Mouse (Mus musculus): ENCODE data around the gene Synj2bp. TPM values are rescaled to one million over a fixed set of nuclear protein-coding genes. Genes with fewer than 3 reads are reported as not detected.
"Not testable (repeated sequence)": the region's sequence is repeated elsewhere in the genome, so short reads cannot be mapped to it uniquely, and the experiment has no call there.

The Synj2bp gene
- polyA plus RNA-seq (2014; fragmentation: Nextera tagmentation; extraction: Ambion mirVana): 32.9 and 35.5 TPM in 2 replicates

- Histone ChIP-seq H3K9me3 (ENCODE audit: control insufficient read depth, low read length) (no peaks in the 10 kb centered on the region), H3K27me3 (ENCODE audit: control insufficient read depth, insufficient read depth, low read length) (no peaks in the 10 kb centered on the region), H3K36me3 (ENCODE audit: control insufficient read depth, insufficient read depth, low read length) (no peaks in the 10 kb centered on the region), H3K27ac (replicated peaks; ENCODE audit: low read depth, low read length) (peak within 1 kb of the TSS; percentile 83), H3K4me3 (replicated peaks; ENCODE audit: low read depth, low read length) (peak within 1 kb of the TSS; percentile 84), H3K9ac (replicated peaks; ENCODE audit: low read length) (peak within 1 kb of the TSS; percentile 76), H3K4me2 (ENCODE audit: low read length) (peak within 1 kb of the TSS; percentile 71), H3K4me1 (ENCODE audit: control insufficient read depth, insufficient read depth, low read length) (peaks cover 18% of the 10 kb centered on the region)
- WGBS: under 1% methylated on average over 46 of the region's 46 CpGs
- DNase-seq (peak; percentile 92), ATAC-seq (ENCODE audit: low FRiP score, low TSS enrichment) (peak; percentile 90)
These were observed at the start of gene Synj2bp, which contains the start of gene Gm20498 for GRCm38 (mm10) chr12:81532316-81533028. Synj2bp (minus strand) TSS chr12:81532911. Gm20498 (minus strand) TSS chr12:81532905.

- no peaks in the 10 kb centered on the region for H3K4me1 ChIP-seq (ENCODE audit: control insufficient read depth, insufficient read depth, low read length)
- DNase-seq (no peak), ATAC-seq (ENCODE audit: low FRiP score, low TSS enrichment) (no peak)
- no peak within 1 kb of the TSS for H3K9ac ChIP-seq (replicated peaks; ENCODE audit: low read length)
- H3K36me3 ChIP-seq (ENCODE audit: control insufficient read depth, insufficient read depth, low read length): peaks cover 16% of the 10 kb centered on the region
- H3K27me3 ChIP-seq (ENCODE audit: control insufficient read depth, insufficient read depth, low read length): no peaks in the 10 kb centered on the region
- no peak within 1 kb of the TSS for H3K27ac ChIP-seq (replicated peaks; ENCODE audit: low read depth, low read length)
- H3K4me2 ChIP-seq (ENCODE audit: low read length): no peak within 1 kb of the TSS
- H3K4me3 ChIP-seq (replicated peaks; ENCODE audit: low read depth, low read length): no peak within 1 kb of the TSS
- H3K9me3 ChIP-seq (ENCODE audit: control insufficient read depth, low read length): no peaks in the 10 kb centered on the region
- 86% methylated on average over 1 of the region's 1 CpGs for WGBS
These were observed 35.7 kb upstream of the Synj2bp start, which contains the start of gene Adam21 for GRCm38 (mm10) chr12:81568374-81568773. Adam21 (minus strand) TSS chr12:81568474.

GRCm38 (mm10) chr12:81567931-81568330 is 35.2 kb upstream of the Synj2bp start:
- H3K36me3 ChIP-seq (ENCODE audit: control insufficient read depth, insufficient read depth, low read length): peaks cover 13% of the 10 kb centered on the region
- no peak overlapping the region for H3K27ac ChIP-seq (replicated peaks; ENCODE audit: low read depth, low read length)
- DNase-seq (no peak), ATAC-seq (ENCODE audit: low FRiP score, low TSS enrichment) (no peak)
- no peaks in the 10 kb centered on the region for H3K9me3 ChIP-seq (ENCODE audit: control insufficient read depth, low read length)
- no peak overlapping the region for H3K9ac ChIP-seq (replicated peaks; ENCODE audit: low read length)
- H3K4me3 ChIP-seq (replicated peaks; ENCODE audit: low read depth, low read length): no peak overlapping the region
- H3K4me1 ChIP-seq (ENCODE audit: control insufficient read depth, insufficient read depth, low read length): no peaks in the 10 kb centered on the region
- WGBS: 77% methylated on average over 5 of the region's 5 CpGs
- H3K27me3 ChIP-seq (ENCODE audit: control insufficient read depth, insufficient read depth, low read length): no peaks in the 10 kb centered on the region
- H3K4me2 ChIP-seq (ENCODE audit: low read length): no peak overlapping the region

- 97% methylated on average over 3 of the region's 3 CpGs for WGBS
- Histone ChIP-seq H3K27me3 (ENCODE audit: control insufficient read depth, insufficient read depth, low read length) (no peaks in the 10 kb centered on the region), H3K4me2 (ENCODE audit: low read length) (no peak overlapping the region), H3K27ac (replicated peaks; ENCODE audit: low read depth, low read length) (no peak overlapping the region), H3K36me3 (ENCODE audit: control insufficient read depth, insufficient read depth, low read length) (no peaks in the 10 kb centered on the region), H3K9ac (replicated peaks; ENCODE audit: low read length) (no peak overlapping the region), H3K9me3 (ENCODE audit: control insufficient read depth, low read length) (no peaks in the 10 kb centered on the region), H3K4me1 (ENCODE audit: control insufficient read depth, insufficient read depth, low read length) (no peaks in the 10 kb centered on the region), H3K4me3 (replicated peaks; ENCODE audit: low read depth, low read length) (no peak overlapping the region)
- no peak for DNase-seq
- ATAC-seq (ENCODE audit: low FRiP score, low TSS enrichment): no peak
These were observed 31.5 kb upstream of the Synj2bp start for GRCm38 (mm10) chr12:81564173-81564572.

- H3K9ac ChIP-seq (replicated peaks; ENCODE audit: low read length): no peak overlapping the region
- no peak for DNase-seq
- no peak for ATAC-seq (ENCODE audit: low FRiP score, low TSS enrichment)
- H3K27me3 ChIP-seq (ENCODE audit: control insufficient read depth, insufficient read depth, low read length): no peaks in the 10 kb centered on the region
- H3K36me3 ChIP-seq (ENCODE audit: control insufficient read depth, insufficient read depth, low read length): no peaks in the 10 kb centered on the region
- H3K27ac ChIP-seq (replicated peaks; ENCODE audit: low read depth, low read length): no peak overlapping the region
- WGBS: 89% methylated on average over 3 of the region's 3 CpGs
- no peak overlapping the region for H3K4me2 ChIP-seq (ENCODE audit: low read length)
- H3K4me1 ChIP-seq (ENCODE audit: control insufficient read depth, insufficient read depth, low read length): no peaks in the 10 kb centered on the region
- no peaks in the 10 kb centered on the region for H3K9me3 ChIP-seq (ENCODE audit: control insufficient read depth, low read length)
- H3K4me3 ChIP-seq (replicated peaks; ENCODE audit: low read depth, low read length): no peak overlapping the region
These were observed 16.6 kb upstream of the Synj2bp start for GRCm38 (mm10) chr12:81549286-81549685.

GRCm38 (mm10) chr12:81547163-81547562 is 14.5 kb upstream of the Synj2bp start:
- H3K4me1 ChIP-seq (ENCODE audit: control insufficient read depth, insufficient read depth, low read length): no peaks in the 10 kb centered on the region
- H3K4me3 ChIP-seq (replicated peaks; ENCODE audit: low read depth, low read length): no peak overlapping the region
- 68% methylated on average over 4 of the region's 4 CpGs for WGBS

GRCm38 (mm10) chr12:81533029-81533419 is 313 bp upstream of the Synj2bp start:
- peak; percentile 24; the same call in 1 of the 2 replicates for ATAC-seq (ENCODE audit: low FRiP score, low TSS enrichment)
- WGBS: 41% methylated on average over 4 of the region's 4 CpGs
- DNase-seq: no peak

More at GRCm38 (mm10) chr12:81547163-81547562, 14.5 kb upstream of the Synj2bp start:
- Histone ChIP-seq H3K9ac (replicated peaks; ENCODE audit: low read length) (no peak overlapping the region), H3K27ac (replicated peaks; ENCODE audit: low read depth, low read length) (no peak overlapping the region), H3K36me3 (ENCODE audit: control insufficient read depth, insufficient read depth, low read length) (no peaks in the 10 kb centered on the region), H3K4me2 (ENCODE audit: low read length) (no peak overlapping the region), H3K27me3 (ENCODE audit: control insufficient read depth, insufficient read depth, low read length) (no peaks in the 10 kb centered on the region), H3K9me3 (ENCODE audit: control insufficient read depth, low read length) (no peaks in the 10 kb centered on the region)
- ATAC-seq (ENCODE audit: low FRiP score, low TSS enrichment) (no peak), DNase-seq (no peak)

GRCm38 (mm10) chr12:81530587-81530986 is 2.1 kb downstream of the Synj2bp start:
- not testable (repeated sequence) for DNase-seq; H3K4me3 ChIP-seq (replicated peaks; ENCODE audit: low read depth, low read length); H3K9ac ChIP-seq (replicated peaks; ENCODE audit: low read length); H3K36me3 ChIP-seq (ENCODE audit: control insufficient read depth, insufficient read depth, low read length); ATAC-seq (ENCODE audit: low FRiP score, low TSS enrichment); H3K4me2 ChIP-seq (ENCODE audit: low read length); H3K27me3 ChIP-seq (ENCODE audit: control insufficient read depth, insufficient read depth, low read length); H3K9me3 ChIP-seq (ENCODE audit: control insufficient read depth, low read length); H3K27ac ChIP-seq (replicated peaks; ENCODE audit: low read depth, low read length)
- peaks cover 18% of the 10 kb centered on the region for H3K4me1 ChIP-seq (ENCODE audit: control insufficient read depth, insufficient read depth, low read length)
- WGBS: 71% methylated on average over 8 of the region's 8 CpGs

More at GRCm38 (mm10) chr12:81533029-81533419, 313 bp upstream of the Synj2bp start:
- Histone ChIP-seq H3K9ac (replicated peaks; ENCODE audit: low read length) (peak overlapping the region; percentile 76; the same call in 1 of the 2 replicates), H3K4me3 (replicated peaks; ENCODE audit: low read depth, low read length) (peak overlapping the region; percentile 84), H3K27ac (replicated peaks; ENCODE audit: low read depth, low read length) (peak overlapping the region; percentile 83), H3K9me3 (ENCODE audit: control insufficient read depth, low read length) (no peaks in the 10 kb centered on the region), H3K4me2 (ENCODE audit: low read length) (peak overlapping the region; percentile 71), H3K36me3 (ENCODE audit: control insufficient read depth, insufficient read depth, low read length) (no peaks in the 10 kb centered on the region), H3K4me1 (ENCODE audit: control insufficient read depth, insufficient read depth, low read length) (peaks cover 18% of the 10 kb centered on the region), H3K27me3 (ENCODE audit: control insufficient read depth, insufficient read depth, low read length) (no peaks in the 10 kb centered on the region)

- not testable (repeated sequence) for H3K36me3 ChIP-seq (ENCODE audit: control insufficient read depth, insufficient read depth, low read length); DNase-seq; ATAC-seq (ENCODE audit: low FRiP score, low TSS enrichment); H3K27ac ChIP-seq (replicated peaks; ENCODE audit: low read depth, low read length); H3K27me3 ChIP-seq (ENCODE audit: control insufficient read depth, insufficient read depth, low read length); H3K4me1 ChIP-seq (ENCODE audit: control insufficient read depth, insufficient read depth, low read length); H3K9me3 ChIP-seq (ENCODE audit: control insufficient read depth, low read length); H3K4me3 ChIP-seq (replicated peaks; ENCODE audit: low read depth, low read length); H3K9ac ChIP-seq (replicated peaks; ENCODE audit: low read length); H3K4me2 ChIP-seq (ENCODE audit: low read length)
- 96% methylated on average over 9 of the region's 9 CpGs for WGBS
These were observed 35.8 kb downstream of the Synj2bp start for GRCm38 (mm10) chr12:81496906-81497305.

Data from midbrain, embryonic 14.5 days (tissue).